Mouse (Mus musculus): ENCODE data around the gene Hydin.
"Not testable (repeated sequence)": the region's sequence is repeated elsewhere in the genome, so short reads cannot be mapped to it uniquely, and the experiment has no call there.

Hydin gene

DNA sequence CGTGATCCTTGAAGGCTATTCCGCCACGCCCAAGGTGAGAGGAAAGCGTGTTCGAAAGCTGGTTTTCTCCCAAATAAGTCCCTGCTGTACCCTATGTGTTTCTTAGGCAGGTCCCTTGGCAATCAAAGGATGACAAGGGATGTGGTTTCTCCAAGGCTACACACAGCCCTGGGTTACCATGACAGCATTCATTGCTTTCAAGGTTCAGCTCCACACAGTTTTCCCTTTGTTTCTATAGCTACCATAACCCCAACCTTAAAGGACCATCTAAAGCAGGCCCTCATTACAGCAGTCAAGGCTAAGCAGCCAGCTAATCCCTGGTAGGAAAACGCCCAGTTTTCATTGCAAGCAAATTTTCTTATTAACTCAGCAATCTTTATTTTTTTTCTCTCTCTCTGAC, 183.7 kb downstream of the Hydin start:
- ATAC-seq (ENCODE audit: low TSS enrichment), result no peak

DNA sequence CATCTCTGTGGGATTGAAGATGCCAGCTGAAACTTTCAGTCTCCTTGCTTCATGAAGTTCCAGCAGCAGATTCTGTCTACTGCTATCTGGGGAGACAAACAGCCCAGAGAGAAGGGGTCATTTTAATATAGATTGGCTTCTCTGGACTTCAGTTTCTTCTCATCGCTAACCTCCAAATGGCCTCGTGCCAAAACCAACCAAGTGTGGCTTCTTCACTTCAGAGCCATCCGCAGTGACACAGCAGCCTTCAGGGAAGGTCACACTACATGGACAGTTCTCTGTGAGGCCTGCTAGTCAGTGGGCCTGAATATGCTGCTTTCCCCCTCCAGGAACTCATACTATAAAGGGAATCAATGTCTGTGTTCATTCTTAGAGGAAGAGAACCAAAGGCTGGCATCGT, 187.7 kb downstream of the Hydin start:
- no peak for ATAC-seq (ENCODE audit: low TSS enrichment)

DNA sequence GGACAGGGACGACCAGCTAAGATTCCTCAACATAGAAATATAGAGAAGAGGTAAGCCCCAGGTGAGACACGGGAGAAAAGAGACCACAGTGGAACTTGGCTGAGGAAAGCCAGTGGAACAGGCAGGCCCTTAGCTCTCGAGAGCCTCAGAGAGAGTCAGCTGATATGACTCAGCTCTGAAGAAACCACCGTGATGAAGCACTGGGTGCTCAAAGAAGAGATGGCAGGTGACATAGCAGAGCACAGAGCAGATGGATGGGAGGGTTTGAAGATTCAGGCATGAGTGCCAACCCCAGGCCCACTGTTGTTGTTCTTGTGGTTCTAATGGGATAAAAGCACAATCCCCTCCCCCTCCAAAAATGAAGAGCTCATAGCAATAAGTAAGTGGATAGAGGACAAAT, 190.6 kb downstream of the Hydin start:
- no peak for ATAC-seq (ENCODE audit: low TSS enrichment)

- ATAC-seq (ENCODE audit: low TSS enrichment), result no peak
Observed at GRCm38 (mm10) chr8:110462627-110463208, 195.9 kb downstream of the Hydin start.

- no peak for ATAC-seq (ENCODE audit: low TSS enrichment)
Observed at GRCm38 (mm10) chr8:110463773-110464460, 197.1 kb downstream of the Hydin start.

- ATAC-seq (ENCODE audit: low TSS enrichment), result no peak
Observed at GRCm38 (mm10) chr8:110465606-110466005, 198.8 kb downstream of the Hydin start.

DNA sequence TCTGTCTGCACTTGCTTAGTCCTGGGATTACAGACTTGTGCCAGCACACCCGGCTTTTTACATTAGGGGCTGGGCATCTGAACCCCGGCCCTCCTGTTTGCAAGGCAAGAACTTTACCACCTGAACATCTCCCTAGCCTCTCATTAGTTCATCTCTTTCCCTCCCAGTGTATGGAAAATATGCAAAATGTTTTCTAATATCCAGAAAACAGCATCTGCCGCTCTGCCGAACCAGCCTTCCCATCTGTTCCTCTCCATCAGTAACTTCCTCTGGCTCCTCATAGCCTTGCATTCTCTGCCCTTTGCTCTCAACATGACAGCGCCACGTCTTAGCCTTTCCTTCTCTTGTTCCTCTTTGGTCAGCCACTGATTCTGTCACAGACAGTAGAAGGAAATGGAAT, 210.5 kb downstream of the Hydin start:
- no peak for ATAC-seq (ENCODE audit: low TSS enrichment)

DNA sequence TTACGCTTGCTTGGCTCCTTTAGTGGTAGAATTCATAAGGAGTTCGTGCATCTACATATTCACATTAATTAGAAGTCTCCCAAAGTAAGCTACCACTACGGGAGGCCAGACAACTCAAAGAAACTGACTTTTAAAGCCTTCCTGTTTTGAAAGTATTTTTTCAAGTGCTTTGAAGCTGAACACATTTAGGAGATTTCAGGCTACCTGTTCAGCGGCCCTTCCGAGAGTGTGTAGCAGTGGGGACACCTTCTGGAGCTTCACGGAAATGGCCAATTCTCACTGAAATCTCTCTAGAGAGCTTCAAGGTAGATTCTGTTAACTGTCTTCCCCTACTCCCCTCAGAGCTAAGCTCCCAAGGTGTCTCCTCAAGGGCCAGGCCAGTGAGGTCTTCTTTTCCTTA, 211.8 kb downstream of the Hydin start:
- ATAC-seq (ENCODE audit: low TSS enrichment), result peak; percentile 97

- ATAC-seq (ENCODE audit: low TSS enrichment), result no peak
Observed at GRCm38 (mm10) chr8:110479401-110479800, 212.6 kb downstream of the Hydin start.

DNA sequence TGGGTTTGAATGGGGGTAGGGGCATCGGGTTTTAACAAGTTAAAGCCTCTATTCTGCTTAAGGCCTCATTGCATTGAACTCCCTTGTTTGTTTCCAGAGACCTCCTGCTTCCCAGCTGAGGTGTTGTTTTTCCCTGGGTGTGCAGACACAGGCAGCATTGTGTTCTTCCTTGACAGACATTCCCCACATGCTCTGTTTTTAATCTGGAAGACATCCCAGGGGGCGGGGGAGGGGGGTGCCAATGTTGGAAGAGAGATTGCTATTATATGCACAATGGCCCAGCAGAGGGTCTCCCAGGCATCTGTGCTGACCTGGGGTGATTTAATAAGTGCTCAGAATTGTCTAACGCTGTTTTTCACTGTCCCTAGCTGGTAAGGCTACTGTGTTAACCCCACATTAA, 215.5 kb downstream of the Hydin start:
- ATAC-seq (ENCODE audit: low TSS enrichment), result no peak

- ATAC-seq (ENCODE audit: low TSS enrichment), result no peak
Observed at GRCm38 (mm10) chr8:110485234-110485633, 218.5 kb downstream of the Hydin start.

DNA sequence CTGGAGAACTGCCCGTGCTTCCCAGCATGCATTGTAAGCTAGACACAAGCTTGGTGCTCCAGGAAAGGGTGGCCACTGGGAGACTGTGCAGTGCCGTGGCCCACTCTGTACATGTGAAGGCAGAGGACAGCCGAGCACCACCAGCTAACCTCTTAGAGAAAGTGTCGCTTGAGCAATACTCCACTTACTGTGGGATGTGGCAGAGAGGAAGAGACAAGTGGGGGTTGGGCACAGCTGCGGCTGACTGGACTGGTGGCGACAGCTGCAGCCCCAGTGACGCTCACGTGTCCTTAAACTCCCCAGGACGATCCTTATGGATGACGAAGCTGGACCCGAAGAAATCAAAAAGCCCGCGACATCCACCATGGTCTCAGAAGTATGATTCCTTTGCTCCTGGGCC, 219.2 kb downstream of the Hydin start:
- ATAC-seq (ENCODE audit: low TSS enrichment), result no peak

- no peak for ATAC-seq (ENCODE audit: low TSS enrichment)
Observed at GRCm38 (mm10) chr8:110487644-110488043, 220.9 kb downstream of the Hydin start.

DNA sequence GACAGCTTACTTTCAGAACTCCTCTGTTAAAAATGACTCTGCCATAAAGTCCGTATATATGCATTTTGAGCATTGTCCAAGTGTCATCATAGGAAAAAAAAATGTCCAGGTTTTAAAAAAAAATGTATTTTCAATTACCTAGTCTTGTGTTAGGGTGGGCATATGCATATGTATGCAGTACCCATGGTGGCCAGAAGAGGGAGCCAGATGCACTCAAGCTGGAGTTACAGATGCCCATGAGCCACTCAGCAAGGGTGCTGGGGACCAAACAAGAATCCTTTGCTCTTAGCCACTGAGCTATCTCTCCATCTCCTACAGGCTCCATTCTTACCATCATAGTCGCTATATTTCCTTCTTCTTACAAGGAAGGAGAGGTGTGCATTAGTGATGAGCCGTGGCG, 222.6 kb downstream of the Hydin start:
- ATAC-seq (ENCODE audit: low TSS enrichment), result no peak

GRCm38 (mm10) chr8:110491118-110491517, 224.3 kb downstream of the Hydin start:
- ATAC-seq (ENCODE audit: low TSS enrichment), result no peak

GRCm38 (mm10) chr8:110496286-110496685, 229.5 kb downstream of the Hydin start:
- ATAC-seq (ENCODE audit: low TSS enrichment), result no peak

- ATAC-seq (ENCODE audit: low TSS enrichment), result no peak
Observed at GRCm38 (mm10) chr8:110500253-110500652, 233.5 kb downstream of the Hydin start.

DNA sequence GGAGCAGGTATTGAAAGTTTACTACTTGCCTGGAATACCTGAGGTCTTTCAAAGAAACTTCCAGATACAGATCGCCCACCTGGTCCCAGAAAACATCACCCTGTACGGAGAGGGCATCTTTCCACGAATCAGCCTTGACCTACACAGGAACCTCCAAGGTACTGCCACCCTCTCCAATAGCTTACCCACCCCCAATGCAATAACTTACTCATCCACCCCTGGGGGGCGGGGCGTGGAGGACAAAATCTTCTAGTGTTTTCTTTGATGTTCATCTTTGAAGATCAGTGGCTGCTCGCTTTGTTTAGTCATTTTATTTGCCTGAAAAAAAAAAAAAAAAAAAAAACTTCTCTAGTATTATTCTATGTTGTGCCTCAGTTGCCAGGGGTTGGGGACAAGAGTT, 233.9 kb downstream of the Hydin start:
- no peak for ATAC-seq (ENCODE audit: low TSS enrichment)

DNA sequence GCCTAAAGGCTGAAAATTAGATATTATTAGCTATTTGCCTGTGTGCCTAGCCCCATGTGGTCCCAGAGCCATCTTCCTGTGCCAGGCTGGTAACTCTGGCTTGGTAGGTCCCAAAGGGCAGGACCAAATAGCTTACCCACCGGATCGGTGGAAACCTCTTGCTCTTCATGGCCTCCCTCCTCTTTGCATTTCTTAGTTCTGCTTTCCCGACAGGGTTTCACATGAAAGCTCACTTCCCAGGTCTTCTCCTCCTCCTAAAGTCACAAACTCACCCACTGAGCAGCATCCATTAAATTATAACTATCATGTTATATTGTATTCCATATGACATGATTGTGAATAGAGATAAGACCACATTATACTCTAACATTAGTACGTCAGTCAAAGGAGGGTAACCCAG, 234.6 kb downstream of the Hydin start:
- no peak for ATAC-seq (ENCODE audit: low TSS enrichment)

DNA sequence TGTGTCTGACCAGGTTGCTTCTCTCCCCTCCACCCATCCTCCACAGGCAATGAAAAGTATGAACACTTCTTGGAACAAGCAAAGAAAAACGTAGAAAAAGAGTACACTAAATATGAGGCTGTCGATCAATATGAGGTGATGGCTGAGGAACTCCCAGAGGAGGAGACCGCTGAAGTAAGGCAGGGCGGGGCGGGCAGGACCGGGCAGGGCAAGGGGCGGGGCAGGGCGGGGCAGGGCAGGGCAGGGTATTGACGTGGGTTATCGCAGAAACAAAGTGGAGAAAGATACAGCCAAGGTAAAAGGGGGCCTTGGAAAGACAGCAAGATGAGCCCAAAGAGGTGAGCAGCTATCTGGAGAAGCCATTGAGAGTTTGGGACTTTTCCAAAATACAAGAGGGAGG, 236.1 kb downstream of the Hydin start:
- ATAC-seq (ENCODE audit: low TSS enrichment), result no peak

GRCm38 (mm10) chr8:110508766-110509165, 242.0 kb downstream of the Hydin start:
- ATAC-seq (ENCODE audit: low TSS enrichment), result no peak

GRCm38 (mm10) chr8:110519790-110520189, 253.0 kb downstream of the Hydin start:
- no peak for ATAC-seq (ENCODE audit: low TSS enrichment)

- no peak for ATAC-seq (ENCODE audit: low TSS enrichment)
Observed at GRCm38 (mm10) chr8:110521851-110522250, 255.1 kb downstream of the Hydin start.

DNA sequence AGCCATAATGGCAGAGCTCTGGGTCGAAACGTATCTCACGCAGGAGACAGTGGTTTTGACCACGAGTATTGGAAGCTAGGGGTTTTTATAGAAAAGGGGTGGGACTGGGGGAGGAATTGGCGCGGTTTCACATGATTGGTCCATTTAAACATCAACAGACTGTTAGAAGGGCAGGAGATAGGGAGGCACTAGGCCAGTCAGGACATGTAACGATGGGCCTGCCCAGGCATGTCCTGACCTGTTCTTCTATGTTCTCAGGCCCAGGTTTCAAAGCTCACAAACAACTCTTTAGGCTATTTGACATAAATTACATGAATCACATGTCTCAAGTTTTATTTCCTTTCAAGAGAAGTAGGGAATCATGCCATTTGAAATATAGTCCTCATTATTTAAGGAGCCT, 255.7 kb downstream of the Hydin start:
- ATAC-seq (ENCODE audit: low TSS enrichment), result not testable (repeated sequence)

Measured in frontal cortex, adult (tissue).